Mouse (Mus musculus): ENCODE results near the gene Tomm20.
"Not testable (repeated sequence)": the region's sequence is repeated elsewhere in the genome, so short reads cannot be mapped to it uniquely, and the experiment has no call there.

Tomm20 gene

DNA sequence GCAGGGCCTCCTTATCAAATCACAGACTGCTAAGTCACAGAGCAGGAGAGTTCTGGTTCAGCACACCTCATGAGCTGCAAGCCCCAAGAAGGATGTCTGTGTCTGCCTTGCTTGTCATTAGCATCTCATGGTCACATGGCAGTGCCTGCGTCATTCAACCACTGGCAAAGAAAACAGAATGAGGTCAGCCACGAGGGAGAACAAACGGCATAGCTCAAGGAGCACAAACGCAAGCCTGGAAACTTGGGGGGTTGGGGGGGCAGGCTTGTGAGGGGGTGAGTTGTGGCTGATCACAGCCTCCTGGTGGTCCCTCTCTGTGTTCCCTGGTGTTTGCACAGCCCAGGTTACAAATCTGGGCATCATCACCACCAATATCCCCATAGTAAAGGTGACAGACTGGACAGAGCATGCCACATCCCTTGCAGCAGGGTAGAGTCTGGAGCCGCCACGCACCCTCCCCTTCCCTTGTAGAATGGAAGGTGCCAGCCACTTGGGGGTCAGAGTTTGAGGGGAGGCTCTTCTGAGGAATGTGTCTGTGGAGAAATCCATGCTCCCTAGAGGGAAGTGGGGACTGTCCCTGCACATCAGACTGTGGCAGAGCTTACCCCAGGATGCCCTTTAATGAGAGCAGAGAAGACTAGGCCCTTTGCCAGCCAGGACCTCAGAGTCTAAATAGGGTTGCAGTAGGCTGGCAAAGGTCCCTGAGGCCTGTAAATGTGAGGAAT is 61.3 kb downstream of the Tomm20 start:
- DNase-seq (ENCODE audit: low read depth): peak; percentile 74

DNA sequence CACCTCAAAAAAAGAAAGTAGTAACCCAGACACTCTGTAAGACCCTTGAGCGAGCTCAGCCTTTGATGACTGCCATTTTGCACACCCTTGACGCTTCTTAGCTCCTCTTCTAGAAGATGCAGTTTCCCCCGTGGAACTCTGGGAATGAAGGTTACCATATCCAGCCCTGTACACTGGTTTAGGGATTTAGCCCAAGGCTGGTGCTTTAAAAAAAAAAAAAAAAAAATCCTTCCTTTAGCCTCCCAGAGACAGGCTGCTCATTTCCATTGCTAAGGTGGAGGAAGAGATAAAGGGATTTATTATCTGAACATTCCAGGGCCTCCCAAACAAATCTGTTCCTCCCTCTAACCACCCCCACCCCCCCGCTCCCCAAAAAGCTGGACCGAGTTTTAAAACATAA is 61.9 kb downstream of the Tomm20 start:
- DNase-seq (ENCODE audit: low read depth): no peak

DNA sequence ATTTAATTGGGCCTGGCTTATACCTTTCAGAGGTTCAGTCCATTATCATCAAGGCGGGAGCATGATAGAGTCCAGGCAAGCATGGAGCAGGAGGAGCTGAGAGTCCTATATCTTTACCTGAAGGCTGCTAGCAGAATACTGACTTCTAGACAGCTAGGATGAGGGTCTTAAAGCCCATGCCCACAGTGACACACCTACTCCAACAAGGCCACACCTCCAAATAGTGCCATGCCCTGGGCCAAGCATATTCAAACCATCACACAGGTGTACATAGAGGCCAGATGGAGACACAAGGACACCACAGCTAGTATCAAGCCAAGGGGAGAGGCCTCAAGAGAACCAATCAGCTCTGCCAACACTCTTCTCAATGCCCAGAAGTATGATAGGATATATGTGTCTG is 63.1 kb downstream of the Tomm20 start:
- DNase-seq (ENCODE audit: low read depth): not testable (repeated sequence)

DNA sequence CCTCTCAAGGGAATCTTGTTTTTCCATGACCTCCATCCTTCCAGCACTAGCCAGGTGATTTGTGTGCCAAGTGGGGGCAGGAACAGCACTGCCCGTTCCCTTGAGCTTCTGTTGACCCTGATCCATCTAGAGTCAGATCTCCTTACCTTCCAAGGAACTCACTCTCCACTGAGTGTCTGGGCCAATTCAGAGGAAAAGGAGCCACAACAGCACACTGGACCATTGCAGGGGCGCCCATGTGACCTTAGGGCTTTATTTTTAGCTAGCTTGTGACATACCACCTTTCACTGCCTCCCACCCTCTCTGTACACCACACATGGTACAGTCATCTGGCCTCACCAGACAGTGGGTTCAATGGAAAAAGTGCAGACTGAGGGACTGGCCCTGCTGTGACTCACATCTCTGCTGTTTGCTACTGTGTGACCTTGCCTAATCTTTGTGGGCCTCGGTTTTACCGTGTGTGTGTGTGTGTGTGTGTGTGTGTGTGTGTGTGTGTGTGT is 64.0 kb downstream of the Tomm20 start:
- peak; percentile 68 for DNase-seq (ENCODE audit: low read depth)
